Mouse (Mus musculus) spleen, postnatal 4 days (tissue): Measurements from ENCODE around the gene Mapkapk3.

ENCODE experiments used
- DNase-seq, 2 experiments: peaks; one replicate each; pipeline ENCODE4 v3.0.0; 2022; ENCODE audit warnings: low spot score in 2 of 2

Mapkapk3 gene

DNA sequence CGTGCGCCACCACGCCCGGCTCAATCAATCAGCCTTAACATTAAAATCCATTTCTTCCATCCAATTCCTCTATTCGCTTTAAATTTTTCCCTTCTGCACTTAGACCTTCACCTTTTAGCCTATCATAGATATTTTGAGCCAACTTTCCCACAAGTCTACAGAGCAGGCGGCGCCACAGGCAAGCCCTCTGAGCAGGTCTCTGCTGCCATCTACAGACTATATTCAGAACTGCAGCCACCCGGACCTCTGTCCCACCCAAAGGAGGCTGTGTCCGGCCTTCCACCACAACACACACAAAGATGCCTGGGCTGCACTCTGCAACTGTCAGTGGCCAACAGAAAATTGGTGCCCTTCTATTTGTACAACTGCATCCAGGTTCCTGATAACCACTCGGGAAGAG, 1.2 kb upstream of the Mapkapk3 start:
- peak; percentile 85 to 94 for DNase-seq

DNA sequence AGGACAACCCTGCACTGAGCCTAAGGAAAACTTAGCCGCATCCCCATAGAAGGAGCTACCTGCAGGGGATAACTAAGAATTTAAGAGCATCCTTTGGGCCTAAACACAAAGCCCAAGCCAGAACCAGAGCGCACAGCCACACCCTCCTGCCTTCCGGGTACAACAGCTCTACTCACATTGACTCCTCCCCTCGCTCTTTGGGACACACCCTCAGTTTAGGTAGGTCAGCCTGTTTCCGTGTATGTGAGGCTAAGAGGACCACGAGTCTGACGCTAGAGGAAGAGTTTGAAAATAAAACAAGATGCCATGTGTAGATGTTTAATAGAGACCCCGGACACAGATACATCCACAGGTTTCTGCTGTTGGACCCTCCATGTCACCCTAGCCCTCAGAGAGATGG, 966 bp downstream of the Mapkapk3 start:
- peak in 1 of 2 experiments; percentile 60 for DNase-seq

DNA sequence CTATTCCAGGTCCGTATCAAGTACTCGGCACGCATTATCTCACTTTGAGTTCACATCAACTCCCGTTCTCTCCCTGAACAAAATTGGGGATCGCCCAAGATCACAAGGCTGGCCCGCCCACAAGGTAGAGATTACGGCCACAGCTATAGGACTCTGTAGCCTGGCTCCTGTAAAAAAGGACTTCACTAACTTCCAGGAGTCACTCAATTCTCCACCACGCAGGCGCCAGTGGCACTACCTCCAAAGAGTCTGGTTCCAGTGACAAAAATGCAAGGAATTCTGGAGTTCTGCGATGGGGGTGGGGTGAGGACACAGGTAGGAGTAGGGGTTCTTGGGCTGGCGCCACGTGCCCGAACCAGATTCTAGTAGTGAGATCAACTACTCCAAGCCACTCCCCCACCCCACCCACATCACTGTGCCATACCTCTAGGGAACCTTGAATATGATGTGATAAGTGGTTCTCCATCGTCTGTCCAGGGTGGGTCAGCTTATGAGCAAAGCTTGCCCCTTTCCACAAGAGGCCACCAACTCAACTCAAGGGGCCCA, 1.5 kb downstream of the Mapkapk3 start:
- no peak for DNase-seq

DNA sequence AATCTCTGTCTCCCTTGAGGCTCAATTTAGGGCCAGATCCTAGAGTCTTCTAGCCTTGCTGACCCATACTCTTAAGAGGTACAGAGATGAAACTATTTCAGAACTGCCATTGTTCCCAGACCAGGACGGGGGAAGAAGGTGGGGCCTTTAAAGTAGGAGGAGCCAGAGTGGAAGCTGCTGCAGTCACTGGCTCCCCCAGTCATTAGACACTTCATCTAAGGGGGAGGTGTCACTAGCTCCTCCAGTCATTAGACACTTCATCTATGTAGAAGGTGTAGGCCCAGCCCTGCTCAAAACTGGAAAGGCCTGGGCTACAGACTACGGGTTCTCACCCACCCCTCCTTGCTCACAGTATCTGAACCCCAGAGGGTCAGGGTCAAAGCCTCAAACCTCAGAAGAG, 2.4 kb downstream of the Mapkapk3 start:
- no peak for DNase-seq

DNA sequence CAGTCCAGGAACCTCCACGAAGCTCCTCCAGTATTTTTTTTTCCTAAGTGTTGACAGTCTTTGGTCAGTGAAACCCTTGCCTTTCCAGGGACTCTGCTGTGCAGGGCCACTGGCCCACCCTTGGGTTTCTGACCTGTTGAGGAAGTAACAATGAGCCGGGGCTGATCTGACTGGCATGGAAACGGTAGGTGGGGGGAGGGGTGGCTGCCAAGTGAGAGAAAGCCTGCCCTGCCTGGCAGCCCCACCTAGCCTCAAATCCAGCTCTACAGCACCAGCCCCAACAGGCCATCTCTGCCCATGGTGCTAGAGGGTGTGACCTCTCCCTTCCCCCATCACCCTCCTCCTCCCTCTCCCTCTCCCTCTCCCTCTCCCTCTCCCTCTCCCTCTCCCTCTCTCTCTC, 4.7 kb downstream of the Mapkapk3 start:
- DNase-seq: peak; percentile 58 to 79

DNA sequence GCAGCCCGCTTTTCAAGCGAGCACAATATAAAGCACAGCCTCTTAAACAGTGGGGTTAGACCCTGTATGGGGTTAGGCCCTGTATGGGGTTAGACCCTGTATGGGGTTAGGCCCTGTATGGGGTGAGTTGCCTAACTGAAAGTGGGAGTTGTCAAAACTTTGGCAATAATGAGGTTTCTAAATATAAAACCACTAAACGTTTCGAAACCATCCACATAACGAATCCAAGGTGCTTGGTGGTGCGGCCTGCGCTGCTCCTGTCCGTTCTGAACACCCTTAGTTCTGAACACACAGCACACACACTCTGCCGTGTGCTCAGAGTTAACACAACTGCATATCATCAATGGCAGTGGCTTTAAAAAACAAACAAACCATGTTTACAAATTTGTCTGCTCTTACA, 6.7 kb downstream of the Mapkapk3 start:
- DNase-seq: no peak

DNA sequence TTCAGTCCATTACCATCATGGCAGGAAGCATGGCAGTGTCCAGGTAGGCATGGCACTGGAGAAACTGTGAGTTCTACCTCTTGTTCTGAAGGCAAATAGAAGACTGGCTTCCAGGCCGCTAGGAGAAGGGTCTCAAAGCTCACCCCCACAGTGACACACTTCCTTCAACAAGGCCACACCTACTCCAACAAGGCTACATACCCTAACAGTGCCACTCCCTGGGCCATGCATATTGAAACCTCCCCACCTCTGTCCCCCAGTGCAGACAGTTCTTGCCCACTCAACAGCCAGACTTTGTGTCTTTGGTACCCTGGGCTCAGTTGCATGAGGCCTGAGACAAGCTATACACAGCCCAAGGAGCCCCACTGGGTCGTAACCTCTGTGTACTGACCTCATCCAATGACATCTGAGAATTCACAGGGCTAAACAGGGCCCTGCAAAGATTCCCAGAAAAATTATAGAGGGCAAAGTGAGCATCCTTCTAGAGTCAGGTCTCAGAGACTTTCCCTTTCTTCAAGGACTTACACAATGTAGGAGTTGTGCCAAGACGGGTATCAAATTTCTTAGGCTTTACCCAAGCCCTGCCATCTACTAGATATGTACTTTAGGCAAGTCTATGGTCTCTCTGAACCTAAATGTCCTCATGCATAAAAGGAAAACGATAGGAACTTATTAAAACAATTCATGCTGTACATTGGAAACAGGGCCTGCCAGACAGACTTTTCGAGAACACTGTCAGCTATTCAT, 8.3 kb downstream of the Mapkapk3 start:
- DNase-seq: no peak

DNA sequence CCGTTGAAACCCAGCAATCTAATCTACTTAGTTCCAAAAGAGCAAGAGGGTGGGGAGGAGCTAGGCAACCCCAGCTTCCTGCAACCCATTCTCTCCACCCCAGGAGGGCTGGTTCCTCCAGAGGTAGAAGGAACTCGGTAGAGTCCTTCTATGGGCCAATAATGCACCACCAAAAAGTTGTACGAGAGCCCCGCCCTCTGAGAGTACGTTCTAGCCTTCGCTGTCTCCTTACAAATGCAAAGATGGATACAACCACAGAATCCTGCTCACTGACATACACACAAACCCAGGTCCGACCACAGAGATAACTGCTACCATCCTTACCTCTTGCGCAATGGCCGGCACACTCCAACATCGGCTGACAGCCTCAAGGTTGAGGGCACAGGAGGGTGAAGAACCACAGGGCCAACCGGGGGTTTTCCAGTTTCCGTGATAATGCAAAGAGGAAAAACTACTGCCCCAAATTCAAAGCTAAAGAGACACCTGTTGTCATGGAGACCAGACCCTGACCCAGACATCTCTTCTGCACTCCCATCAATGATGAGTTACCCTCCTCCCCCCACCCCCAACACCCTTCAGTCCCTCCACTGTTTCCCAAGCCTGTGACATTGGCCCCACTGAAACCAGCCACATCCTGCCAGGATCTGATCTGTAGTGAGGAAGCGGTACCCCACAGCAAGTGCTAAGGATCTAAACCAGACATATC, 9.2 kb downstream of the Mapkapk3 start:
- DNase-seq: no peak

DNA sequence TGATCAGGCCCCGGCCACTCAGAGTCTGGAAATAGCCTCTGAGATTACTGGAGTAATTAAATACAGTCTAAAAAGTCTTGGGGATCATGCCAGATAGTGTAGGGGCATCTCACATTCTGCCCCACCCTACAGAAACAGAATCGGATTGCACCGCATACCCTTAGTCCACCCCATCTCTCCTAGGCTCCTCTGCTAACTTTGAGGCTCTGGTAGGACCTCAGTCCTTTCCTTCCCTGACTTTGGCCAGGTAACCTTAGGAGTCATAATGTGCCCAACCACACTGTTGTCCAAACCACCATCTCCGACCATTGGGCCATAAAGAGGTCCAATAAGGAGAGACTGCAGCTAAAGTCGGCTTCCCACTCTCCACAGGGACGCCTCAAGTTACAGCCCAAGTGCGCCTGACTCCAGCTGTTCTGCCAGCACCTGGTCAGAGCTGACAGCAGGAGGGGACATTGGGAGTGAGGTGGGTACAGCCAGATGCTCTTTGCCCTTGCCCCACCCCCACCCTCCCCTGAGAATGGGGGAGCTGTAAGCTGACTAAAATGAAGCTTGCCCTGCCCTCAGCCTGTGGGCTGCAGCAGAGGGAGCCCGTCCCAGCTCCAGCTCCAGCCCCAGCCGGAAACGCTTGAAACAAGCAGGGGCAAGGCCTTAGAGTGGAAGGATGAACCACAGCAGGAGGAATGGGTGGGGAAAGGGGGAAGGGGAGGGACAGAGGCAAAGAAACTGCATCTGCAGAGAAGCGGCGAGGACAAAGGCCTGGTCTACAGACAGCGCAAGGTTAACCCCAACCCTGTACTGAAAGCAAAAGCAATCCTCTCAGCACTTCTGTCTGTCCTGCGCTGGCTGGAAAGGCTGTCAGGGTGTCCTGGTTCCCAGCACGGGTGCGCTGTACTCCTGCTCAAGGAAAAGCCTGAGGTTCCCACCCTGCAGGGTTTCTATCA, 10.0 kb downstream of the Mapkapk3 start:
- no peak for DNase-seq

DNA sequence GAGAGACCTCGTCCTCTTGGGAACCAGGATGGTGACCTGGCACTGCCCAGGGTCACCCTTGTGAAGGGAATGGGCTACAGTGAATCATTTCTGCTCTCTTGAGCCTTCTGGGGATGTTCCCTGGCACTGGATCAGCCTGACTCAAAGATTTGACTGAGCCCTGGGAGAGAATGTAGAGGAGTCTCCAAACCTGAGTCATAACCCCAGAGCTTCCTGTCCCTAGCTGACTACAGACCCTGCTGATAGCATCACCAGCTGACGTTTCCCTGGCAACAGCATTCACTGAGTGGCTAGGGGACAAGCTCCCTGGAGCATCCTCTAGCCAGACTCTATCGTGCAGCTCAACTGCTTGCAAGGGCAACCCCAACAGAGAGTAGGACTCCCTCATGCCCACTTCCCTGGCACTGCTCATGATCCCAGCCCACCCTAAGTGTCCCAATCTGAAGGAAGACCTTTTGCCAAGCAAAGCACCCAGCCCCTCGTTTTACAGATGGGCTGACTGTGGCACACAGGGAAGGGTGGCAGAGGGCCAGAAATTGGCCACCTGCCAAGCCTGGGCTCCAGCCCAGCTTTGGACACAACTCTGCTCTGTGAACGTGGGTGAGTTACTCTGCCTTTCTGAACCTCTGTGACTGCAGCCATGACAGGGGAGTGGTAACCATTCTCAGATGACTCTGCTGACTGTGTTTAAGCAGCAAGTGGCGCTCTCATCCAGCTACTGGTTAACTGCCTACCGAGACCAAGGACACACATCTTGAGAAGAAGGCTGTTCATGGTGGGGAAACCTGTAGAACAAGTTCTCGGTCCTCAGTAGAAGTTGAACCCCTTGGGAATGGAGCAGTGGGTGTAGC, 10.9 kb downstream of the Mapkapk3 start:
- DNase-seq: no peak

DNA sequence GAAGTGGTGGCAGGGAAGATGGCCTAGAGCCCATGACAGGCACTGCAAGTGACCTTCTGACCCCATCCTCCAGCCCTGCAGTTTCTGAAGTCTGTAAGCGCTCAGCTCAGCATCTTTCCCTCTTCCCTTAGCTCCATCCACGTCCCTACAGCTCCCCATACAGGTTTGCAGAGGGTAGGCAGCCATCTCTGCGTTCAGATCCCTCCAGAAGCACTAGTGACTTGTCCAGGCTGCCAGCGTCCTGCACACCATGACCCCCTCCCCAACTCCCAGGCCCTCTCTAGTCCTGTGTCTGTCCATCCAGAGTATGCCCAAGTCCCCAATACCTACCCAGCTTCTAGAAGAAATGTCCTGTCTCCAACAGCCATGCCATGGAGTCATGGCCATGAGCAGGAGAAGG, 11.6 kb downstream of the Mapkapk3 start:
- DNase-seq: no peak

DNA sequence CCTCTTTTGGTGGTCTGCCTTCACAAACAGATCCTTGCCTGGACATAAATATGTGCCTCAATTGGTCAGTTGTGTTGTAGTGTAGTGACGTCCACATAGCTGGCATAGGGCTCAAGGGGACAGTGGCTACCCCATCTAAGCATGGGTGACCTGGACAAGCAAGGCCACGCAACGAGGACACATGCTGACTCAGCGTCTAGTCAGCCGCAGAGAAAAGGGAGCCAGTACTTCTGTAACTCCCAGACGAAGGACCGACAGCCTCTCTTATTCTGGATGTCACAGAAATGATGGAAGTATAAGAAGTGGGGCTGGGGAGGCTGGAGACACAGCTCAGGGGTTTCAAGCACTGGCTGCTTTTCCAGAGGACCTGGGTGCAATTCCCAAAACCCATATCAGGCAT, 12.1 kb downstream of the Mapkapk3 start:
- no peak for DNase-seq

DNA sequence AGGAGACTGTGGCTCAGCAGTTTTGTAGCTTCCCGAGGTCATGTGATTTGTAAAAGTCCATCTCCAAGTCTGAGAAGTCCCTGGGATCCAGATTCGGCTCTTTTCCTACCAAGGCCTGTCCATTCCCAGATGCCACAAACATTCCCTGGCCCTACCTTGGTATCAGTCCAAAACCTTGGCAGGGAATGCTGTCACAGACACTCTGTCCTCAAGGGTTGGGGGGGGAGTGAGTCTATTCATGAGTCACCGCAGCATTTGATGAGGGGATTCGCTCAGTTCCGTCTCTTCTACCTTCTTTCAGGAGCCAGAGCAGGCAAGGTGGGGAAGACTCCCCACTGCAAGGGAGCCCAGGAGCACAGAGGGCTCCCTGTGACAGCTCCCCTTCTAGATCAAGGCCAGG, 14.0 kb downstream of the Mapkapk3 start:
- no peak for DNase-seq

DNA sequence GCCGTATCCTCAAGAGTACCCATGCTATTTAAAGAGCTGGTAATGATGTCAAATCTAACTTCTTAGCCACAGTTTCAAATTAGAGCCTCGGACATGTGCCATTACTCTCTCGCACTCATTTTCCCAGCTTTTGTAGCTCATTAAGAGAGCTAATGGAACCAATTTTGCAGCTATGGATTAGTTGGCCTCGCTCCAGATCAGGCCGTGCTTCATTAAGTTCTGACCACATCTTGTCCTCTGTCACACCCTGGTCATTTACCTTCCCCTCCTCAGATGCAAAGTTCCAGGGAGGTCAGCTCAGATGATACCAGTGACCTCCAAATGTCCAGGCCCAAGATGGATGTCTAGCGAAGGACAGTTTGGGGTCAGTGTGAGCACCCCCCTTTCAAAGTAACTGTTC, 14.9 kb downstream of the Mapkapk3 start:
- no peak for DNase-seq

DNA sequence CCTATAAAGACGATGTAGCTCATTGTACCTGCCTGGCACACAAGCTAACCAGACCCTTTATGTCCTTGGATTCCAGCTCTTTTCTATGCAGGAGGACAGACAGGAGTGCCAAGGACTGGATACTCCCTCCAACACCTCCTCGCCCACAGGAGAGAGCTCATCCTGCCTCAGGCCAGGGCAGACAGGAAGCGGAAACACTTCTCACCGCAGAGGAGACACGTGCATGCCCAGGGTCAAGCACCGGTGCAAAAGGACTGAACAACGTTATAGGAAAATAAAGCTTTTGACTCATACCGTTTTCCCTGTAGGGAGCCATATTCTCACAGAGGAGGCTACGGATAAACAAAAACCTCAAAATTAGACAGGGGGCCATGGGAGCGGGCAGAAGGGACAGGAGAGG, 16.5 kb downstream of the Mapkapk3 start:
- DNase-seq: no peak

DNA sequence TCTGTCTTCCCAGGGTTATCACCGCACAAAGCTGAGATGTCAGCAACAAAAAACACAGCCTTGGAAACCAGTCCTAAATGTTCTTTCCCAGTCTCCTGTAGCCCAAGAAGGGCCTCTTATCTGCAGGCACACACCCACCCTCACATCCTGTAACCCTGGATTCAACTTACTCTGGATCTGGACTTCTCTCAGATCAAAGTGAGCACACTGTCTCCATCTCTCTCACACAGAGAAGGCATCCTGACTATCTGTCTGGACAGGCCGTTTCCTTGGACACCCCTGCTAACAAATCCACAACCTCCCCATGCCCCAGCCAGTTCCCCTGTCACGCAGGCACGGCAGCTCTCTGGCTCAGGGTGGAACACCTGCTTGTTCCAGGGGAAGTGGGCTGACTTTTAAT, 17.4 kb downstream of the Mapkapk3 start:
- DNase-seq: no peak

DNA sequence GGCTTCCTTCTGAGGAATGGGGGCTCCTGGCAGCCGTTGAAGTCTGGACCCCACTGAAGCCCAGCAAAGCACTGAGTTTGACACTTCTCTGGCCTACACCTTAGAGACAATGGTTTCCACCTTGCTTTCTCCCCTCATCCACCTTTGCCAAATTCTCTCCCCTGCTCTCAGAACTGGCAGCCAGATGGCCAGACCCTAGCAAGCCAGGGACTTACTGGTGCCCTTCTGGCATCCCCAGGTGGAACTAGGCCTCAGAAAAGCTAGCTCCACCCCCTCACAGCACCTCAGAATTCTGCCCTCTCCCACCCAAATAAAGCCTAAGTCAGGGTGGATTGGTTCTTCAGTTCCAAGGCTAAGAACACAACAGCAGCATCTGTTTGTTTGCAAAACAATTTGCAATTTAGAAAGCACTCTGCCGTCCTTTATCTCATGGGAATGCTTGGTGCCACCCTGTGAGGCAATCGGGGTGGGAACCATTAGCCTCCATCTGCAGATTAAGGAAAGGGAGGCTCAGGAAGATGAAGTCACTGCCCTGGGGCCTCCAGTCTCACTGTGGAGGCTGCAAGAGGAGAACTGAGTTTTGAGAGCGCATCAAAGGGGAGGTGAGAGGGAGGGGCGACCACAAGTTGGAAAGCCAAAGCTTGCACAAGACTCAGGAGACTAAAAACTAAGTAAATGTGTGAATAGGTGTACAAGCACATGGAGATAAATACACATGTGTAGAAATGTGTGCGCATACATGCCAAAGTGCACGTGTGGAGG, 18.3 kb downstream of the Mapkapk3 start:
- no peak for DNase-seq

DNA sequence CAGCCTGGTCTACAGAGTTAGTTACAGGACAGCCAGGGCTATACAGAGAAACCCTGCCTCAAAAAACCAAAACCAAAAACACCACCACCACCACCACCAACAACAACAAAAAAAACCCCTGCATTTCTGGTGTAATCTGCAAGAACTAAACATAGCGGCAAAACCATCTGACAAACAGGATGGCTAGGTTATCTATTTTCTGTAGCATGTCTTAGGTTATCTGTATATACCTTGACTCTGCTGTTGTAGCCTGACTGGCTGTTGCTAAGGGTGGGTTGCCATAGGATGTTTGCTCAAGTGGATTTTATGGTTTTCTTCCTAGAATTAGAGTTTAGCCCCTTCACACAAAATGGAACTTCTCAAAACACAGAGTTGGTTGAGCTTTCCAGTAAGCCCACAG, 19.9 kb downstream of the Mapkapk3 start:
- DNase-seq: no peak

DNA sequence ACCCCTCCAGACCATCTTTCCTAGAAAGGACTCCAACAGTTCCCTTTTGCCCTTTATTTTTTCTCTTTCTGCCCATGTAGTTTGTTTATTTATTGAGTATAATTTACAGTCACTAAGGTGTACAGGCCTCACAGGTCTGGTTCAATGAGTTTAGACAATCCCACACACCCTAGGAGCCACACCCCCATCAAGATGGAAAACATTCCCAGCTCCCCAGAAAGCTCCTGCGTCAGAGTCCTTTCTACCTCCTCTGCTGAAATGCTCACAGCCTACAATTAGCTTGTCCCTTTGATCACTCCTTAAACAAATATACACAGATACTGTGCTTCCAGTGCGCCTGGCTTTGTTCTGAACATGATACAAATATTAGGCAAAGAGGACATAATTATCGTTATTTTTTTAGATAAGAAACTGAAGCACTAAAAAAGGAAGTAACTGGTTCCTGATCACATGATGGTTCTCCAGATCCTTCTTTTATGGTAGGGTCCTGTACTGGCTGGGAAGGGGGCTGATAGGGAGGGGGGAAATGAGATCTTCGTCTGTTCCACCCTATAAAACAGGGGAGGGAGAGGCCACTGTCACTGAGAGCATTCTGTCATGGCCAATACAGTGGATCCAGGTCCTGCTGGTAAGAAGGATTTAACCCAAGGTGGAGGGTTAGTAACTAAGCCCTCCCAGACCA, 21.8 kb downstream of the Mapkapk3 start:
- no peak for DNase-seq

DNA sequence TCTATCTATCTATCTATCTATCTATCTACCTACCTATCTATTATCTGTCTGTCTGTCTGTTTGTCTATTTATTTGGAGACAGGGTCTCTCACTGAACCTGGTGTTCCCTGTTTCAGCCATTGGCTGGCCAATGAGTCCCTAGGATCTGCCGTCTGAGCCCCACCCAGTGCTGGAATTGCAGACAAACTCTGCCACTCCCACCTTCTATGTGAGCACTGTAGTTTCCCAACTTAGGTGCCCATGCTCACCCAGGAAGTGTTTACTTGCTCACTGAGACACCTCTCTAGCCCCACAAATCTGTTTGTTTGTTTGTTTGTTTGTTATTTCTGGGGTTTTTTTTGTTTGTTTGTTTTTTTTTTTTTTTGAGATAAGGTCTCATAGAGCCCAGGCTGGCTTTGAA, 22.6 kb downstream of the Mapkapk3 start:
- DNase-seq: no peak
